Mouse (Mus musculus): Measurements from ENCODE around the gene Fxyd5. TPM values are rescaled to one million over a fixed set of nuclear protein-coding genes. Genes with fewer than 3 reads are reported as not detected.

Fxyd5 gene
- polyA plus RNA-seq, 1 experiment from 2014 or later, result 24.8 TPM

- no peaks in the 10 kb centered on the region for H3K36me3 ChIP-seq (replicated peaks)
- ATAC-seq (replicated peaks), result 0 out of 2 replicates have a peak, but pooled peaks have one; percentile 37
- no peaks in the 10 kb centered on the region for H3K4me1 ChIP-seq
- H3K27me3 ChIP-seq (replicated peaks), result no peaks in the 10 kb centered on the region
- H3K4me3 ChIP-seq, result no peak overlapping the region
- H3K9me3 ChIP-seq, result no peaks in the 10 kb centered on the region
- no peak overlapping the region for H3K27ac ChIP-seq
- no peak overlapping the region for H3K9ac ChIP-seq
- no peak overlapping the region for H3K4me2 ChIP-seq
- WGBS, result 44% methylated on average over 5 of the region's 5 CpGs
These were observed 35.7 kb upstream of the Fxyd5 start for GRCm38 (mm10) chr7:31077885-31078445.

GRCm38 (mm10) chr7:31077470-31077869 lies 35.2 kb upstream of the Fxyd5 start:
- WGBS, result 65% methylated on average over 6 of the region's 6 CpGs
- H3K4me1 ChIP-seq, result no peaks in the 10 kb centered on the region
- H3K9me3 ChIP-seq, result no peaks in the 10 kb centered on the region
- ATAC-seq (replicated peaks), result no peak
- no peaks in the 10 kb centered on the region for H3K36me3 ChIP-seq (replicated peaks)
- no peak overlapping the region for H3K4me2 ChIP-seq
- no peak overlapping the region for H3K27ac ChIP-seq
- H3K9ac ChIP-seq, result no peak overlapping the region
- H3K27me3 ChIP-seq (replicated peaks), result no peaks in the 10 kb centered on the region
- no peak overlapping the region for H3K4me3 ChIP-seq

- no peak for ATAC-seq (replicated peaks)
- H3K9me3 ChIP-seq, result no peaks in the 10 kb centered on the region
- H3K4me2 ChIP-seq, result no peak within 1 kb of the TSS
- H3K4me3 ChIP-seq, result no peak within 1 kb of the TSS
- H3K27ac ChIP-seq, result no peak within 1 kb of the TSS
- H3K9ac ChIP-seq, result no peak within 1 kb of the TSS
- H3K36me3 ChIP-seq (replicated peaks), result no peaks in the 10 kb centered on the region
- H3K4me1 ChIP-seq, result no peaks in the 10 kb centered on the region
- H3K27me3 ChIP-seq (replicated peaks), result no peaks in the 10 kb centered on the region
- 79% methylated on average over 5 of the region's 5 CpGs for WGBS
These were observed 34.2 kb upstream of the Fxyd5 start, which contains the start of gene Fxyd3 for GRCm38 (mm10) chr7:31076492-31076891. Fxyd3 (minus strand) TSS chr7:31076704.

GRCm38 (mm10) chr7:31074713-31075069 lies 32.4 kb upstream of the Fxyd5 start:
- no peak overlapping the region for H3K4me2 ChIP-seq
- H3K27ac ChIP-seq, result no peak overlapping the region
- 72% methylated on average over 5 of the region's 5 CpGs for WGBS
- no peak overlapping the region for H3K9ac ChIP-seq
- no peaks in the 10 kb centered on the region for H3K27me3 ChIP-seq (replicated peaks)
- no peaks in the 10 kb centered on the region for H3K9me3 ChIP-seq
- no peaks in the 10 kb centered on the region for H3K4me1 ChIP-seq
- H3K36me3 ChIP-seq (replicated peaks), result no peaks in the 10 kb centered on the region
- no peak for ATAC-seq (replicated peaks)
- no peak overlapping the region for H3K4me3 ChIP-seq

GRCm38 (mm10) chr7:31074061-31074712 lies 31.9 kb upstream of the Fxyd5 start:
- Histone ChIP-seq H3K4me2 (no peak overlapping the region), H3K4me1 (no peaks in the 10 kb centered on the region), H3K27ac (no peak overlapping the region), H3K36me3 (replicated peaks) (no peaks in the 10 kb centered on the region), H3K27me3 (replicated peaks) (no peaks in the 10 kb centered on the region), H3K9ac (no peak overlapping the region), H3K4me3 (no peak overlapping the region), H3K9me3 (no peaks in the 10 kb centered on the region)
- no peak for ATAC-seq (replicated peaks)
- 64% methylated on average over 7 of the region's 7 CpGs for WGBS

DNA sequence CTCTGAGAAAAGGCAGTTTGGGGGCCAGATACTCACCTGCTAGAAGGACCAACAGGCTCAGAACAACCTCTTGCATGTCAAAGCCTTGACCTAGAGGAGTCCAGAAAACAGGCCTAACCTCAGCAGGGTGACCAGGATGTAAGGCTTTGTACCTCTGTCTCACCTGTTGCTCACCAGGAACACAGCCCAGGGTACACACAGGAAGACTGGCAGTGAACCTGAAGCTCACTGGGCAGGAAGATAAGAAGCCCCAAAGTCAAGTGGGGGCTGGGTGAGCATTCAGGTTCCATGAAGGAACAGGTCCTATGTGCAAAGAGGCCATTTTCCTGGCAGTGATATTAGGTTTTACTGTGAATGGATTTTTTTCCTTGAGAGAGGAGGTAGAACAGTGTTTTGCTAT lies 31.3 kb upstream of the Fxyd5 start:
- no peak for ATAC-seq (replicated peaks)
- Histone ChIP-seq H3K9me3 (no peaks in the 10 kb centered on the region), H3K27ac (no peak overlapping the region), H3K27me3 (replicated peaks) (no peaks in the 10 kb centered on the region), H3K4me1 (no peaks in the 10 kb centered on the region), H3K4me3 (no peak overlapping the region), H3K9ac (no peak overlapping the region), H3K36me3 (replicated peaks) (no peaks in the 10 kb centered on the region), H3K4me2 (no peak overlapping the region)

DNA sequence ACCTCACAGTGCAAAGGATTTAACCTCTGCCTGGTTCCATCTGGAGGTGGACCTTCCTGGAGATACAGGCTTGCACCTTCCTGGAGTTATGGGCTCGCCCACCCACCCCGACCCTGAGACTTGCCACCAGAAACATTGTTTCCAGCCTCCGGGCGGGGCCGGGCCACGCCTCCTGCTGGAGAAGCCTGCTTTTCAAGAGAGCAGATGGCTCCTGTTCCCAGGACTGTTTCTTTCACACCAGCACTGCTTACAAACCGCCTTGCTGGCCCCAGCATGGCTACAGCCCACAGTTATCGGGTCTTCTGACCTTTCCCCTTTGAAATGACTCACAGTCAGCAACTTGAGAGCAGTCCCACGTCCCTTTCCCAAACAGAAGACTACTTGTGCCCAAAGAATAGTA lies 30.0 kb upstream of the Fxyd5 start:
- H3K4me1 ChIP-seq, result no peaks in the 10 kb centered on the region
- H3K9me3 ChIP-seq, result no peaks in the 10 kb centered on the region
- no peaks in the 10 kb centered on the region for H3K36me3 ChIP-seq (replicated peaks)
- H3K4me2 ChIP-seq, result no peak overlapping the region
- no peak overlapping the region for H3K9ac ChIP-seq
- H3K4me3 ChIP-seq, result no peak overlapping the region
- 61% methylated on average over 9 of the region's 9 CpGs for WGBS
- no peaks in the 10 kb centered on the region for H3K27me3 ChIP-seq (replicated peaks)
- no peak overlapping the region for H3K27ac ChIP-seq
- ATAC-seq (replicated peaks), result no peak

GRCm38 (mm10) chr7:31070324-31070723 lies 28.0 kb upstream of the Fxyd5 start:
- Histone ChIP-seq H3K9me3 (no peaks in the 10 kb centered on the region), H3K4me1 (no peaks in the 10 kb centered on the region), H3K4me3 (no peak overlapping the region), H3K4me2 (no peak overlapping the region), H3K27me3 (replicated peaks) (no peaks in the 10 kb centered on the region), H3K9ac (no peak overlapping the region), H3K36me3 (replicated peaks) (no peaks in the 10 kb centered on the region), H3K27ac (no peak overlapping the region)
- no peak for ATAC-seq (replicated peaks)
- 79% methylated on average over 6 of the region's 6 CpGs for WGBS

DNA sequence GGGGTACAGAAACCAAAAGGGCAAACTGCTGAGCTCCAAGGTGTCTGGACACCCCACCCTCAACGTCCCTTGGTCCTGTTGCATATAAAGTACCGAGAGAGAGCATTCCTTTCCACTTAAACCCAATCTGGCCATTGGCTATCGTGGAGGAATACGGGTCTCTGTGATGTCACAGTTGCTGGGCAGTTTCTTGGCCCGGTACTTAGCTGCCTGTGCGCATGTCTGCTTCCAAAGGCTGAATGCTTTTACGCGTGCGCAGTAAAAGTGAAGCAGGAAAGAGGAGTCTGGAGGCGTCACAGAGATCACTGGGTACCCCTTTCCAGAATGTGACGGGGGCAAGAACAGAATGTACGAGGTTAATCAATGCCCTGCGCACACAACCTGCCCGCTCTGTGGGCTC lies 27.2 kb upstream of the Fxyd5 start:
- H3K4me1 ChIP-seq, result no peaks in the 10 kb centered on the region
- ATAC-seq (replicated peaks), result no peak
- no peak overlapping the region for H3K4me2 ChIP-seq
- no peaks in the 10 kb centered on the region for H3K27me3 ChIP-seq (replicated peaks)
- no peak overlapping the region for H3K27ac ChIP-seq
- 89% methylated on average over 14 of the region's 14 CpGs for WGBS
- no peaks in the 10 kb centered on the region for H3K9me3 ChIP-seq
- H3K9ac ChIP-seq, result no peak overlapping the region
- no peaks in the 10 kb centered on the region for H3K36me3 ChIP-seq (replicated peaks)
- H3K4me3 ChIP-seq, result no peak overlapping the region

DNA sequence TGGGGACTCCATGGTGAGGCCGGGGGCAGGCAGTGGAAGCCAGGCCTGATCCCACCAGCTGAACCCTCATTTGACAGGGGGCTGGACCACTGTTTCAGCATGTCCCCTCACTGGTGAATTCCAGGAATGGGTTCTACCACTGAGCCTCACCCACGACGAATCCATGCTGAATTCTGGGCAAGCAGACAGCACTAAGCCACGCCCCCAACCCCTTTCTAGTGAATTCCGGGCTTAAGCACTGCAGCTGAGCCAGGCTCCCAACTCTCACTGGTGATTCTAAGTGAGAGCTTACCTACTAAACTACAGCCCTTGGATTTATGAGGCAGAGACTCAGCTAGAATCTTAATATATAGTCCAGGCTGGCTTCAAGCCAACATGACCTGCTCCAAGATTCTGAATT lies 25.6 kb upstream of the Fxyd5 start:
- H3K4me3 ChIP-seq, result no peak overlapping the region
- no peaks in the 10 kb centered on the region for H3K4me1 ChIP-seq
- H3K27ac ChIP-seq, result no peak overlapping the region
- H3K27me3 ChIP-seq (replicated peaks), result no peaks in the 10 kb centered on the region
- H3K9ac ChIP-seq, result no peak overlapping the region
- no peaks in the 10 kb centered on the region for H3K9me3 ChIP-seq
- 39% methylated on average over 5 of the region's 5 CpGs for WGBS
- H3K4me2 ChIP-seq, result no peak overlapping the region
- ATAC-seq (replicated peaks), result no peak
- no peaks in the 10 kb centered on the region for H3K36me3 ChIP-seq (replicated peaks)

GRCm38 (mm10) chr7:31063074-31063560 lies 20.8 kb upstream of the Fxyd5 start:
- Histone ChIP-seq H3K9ac (no peak overlapping the region), H3K27me3 (replicated peaks) (no peaks in the 10 kb centered on the region), H3K27ac (no peak overlapping the region), H3K4me2 (no peak overlapping the region), H3K4me3 (no peak overlapping the region), H3K9me3 (no peaks in the 10 kb centered on the region), H3K4me1 (no peaks in the 10 kb centered on the region), H3K36me3 (replicated peaks) (no peaks in the 10 kb centered on the region)
- ATAC-seq (replicated peaks), result no peak
- 88% methylated on average over 12 of the region's 12 CpGs for WGBS

DNA sequence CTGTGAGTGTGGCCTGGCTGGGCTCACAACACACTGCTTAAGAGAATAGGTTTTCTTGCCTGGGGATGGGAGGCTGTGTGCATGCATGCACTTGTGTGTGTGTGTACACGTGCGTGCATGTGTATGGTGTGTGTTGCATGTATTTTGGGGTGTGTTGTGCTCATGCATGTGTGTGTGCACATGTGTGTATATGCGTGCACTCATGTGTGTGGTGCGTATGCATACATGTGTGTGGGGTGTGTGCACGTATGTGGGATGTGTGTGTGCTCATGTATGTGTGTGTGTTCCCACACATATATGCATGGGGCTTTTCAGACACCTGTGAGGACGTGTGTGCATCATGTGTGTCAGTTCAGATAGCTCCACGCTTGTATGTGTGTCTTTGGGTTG lies 18.3 kb upstream of the Fxyd5 start:
- Histone ChIP-seq H3K4me2 (no peak overlapping the region), H3K9ac (no peak overlapping the region), H3K27ac (no peak overlapping the region), H3K36me3 (replicated peaks) (no peaks in the 10 kb centered on the region), H3K27me3 (replicated peaks) (no peaks in the 10 kb centered on the region), H3K4me3 (no peak overlapping the region), H3K9me3 (no peaks in the 10 kb centered on the region), H3K4me1 (no peaks in the 10 kb centered on the region)
- no peak for ATAC-seq (replicated peaks)
- WGBS, result 90% methylated on average over 7 of the region's 7 CpGs

DNA sequence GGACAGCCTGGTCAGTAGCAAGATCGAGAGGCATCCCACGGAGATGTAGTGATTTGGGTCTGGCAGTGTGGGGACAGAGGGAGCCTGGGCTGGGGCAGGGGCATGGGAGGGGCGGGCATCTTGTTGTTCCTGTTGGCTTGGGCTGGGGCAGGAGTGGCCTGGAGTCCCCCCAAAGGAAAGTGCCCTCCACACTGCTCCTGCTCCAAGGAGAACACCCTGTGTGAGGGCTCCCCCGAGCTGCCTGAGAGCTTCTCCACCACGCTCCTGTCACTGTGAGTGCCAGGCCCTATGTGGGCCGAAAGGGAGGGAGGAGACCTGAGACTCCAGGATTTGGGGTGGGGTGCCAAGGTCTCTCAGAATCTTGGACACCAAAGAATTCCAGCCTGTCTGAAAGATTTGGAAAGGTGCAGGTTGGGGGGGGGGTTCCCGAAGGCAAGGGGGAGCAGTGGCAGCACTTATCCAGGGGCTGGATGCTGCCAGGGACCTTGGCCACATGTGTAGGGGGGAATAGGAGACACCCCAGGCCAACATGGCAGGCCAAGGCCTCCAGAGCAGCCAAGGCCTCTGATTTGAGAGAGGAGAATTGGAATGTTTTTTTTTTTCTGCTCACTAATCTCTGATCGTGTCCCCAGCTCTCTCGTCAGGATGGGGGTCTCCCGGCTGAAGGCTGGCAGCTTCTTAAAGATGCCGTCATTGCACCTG lies 17.8 kb upstream of the Fxyd5 start:
- ATAC-seq (replicated peaks), result no peak
- Histone ChIP-seq H3K9ac (no peak overlapping the region), H3K4me2 (no peak overlapping the region), H3K4me1 (0 out of 2 replicates have a peak, but pooled peaks cover 3% of the 10 kb centered on the region), H3K36me3 (replicated peaks) (no peaks in the 10 kb centered on the region), H3K27ac (no peak overlapping the region), H3K9me3 (no peaks in the 10 kb centered on the region), H3K27me3 (replicated peaks) (no peaks in the 10 kb centered on the region), H3K4me3 (no peak overlapping the region)
- 56% methylated on average over 11 of the region's 11 CpGs for WGBS

Measured in midbrain, embryonic 15.5 days (tissue).